Mouse (Mus musculus) fat pad, adult 2 months (tissue): ENCODE results near the gene Smim7.

Experiments used
- DNase-seq: peaks from one replicate; pipeline ENCODE4 v3.0.0-alpha.2; 2011; ENCODE audit warnings: low read depth, low spot score; ENCODE audit errors: extremely low read depth

The Smim7 gene

GRCm38 (mm10) chr8:72570633-72571610 lies at the start of gene Smim7:
TSS of gene Smim7 (minus strand) at chr8:72571088.
- peak; percentile 88 for DNase-seq

- DNase-seq = no peak
These were observed 19.3 kb upstream of the Smim7 start for GRCm38 (mm10) chr8:72590198-72590597.

- DNase-seq = no peak
These were observed 18.4 kb upstream of the Smim7 start for GRCm38 (mm10) chr8:72589286-72589685.

- no peak for DNase-seq
These were observed 18.0 kb upstream of the Smim7 start for GRCm38 (mm10) chr8:72588865-72589264.

GRCm38 (mm10) chr8:72587806-72588205 lies 16.9 kb upstream of the Smim7 start:
- no peak for DNase-seq

GRCm38 (mm10) chr8:72584390-72584789 lies 13.5 kb upstream of the Smim7 start:
- no peak for DNase-seq

GRCm38 (mm10) chr8:72583056-72583771 lies 12.3 kb upstream of the Smim7 start:
- no peak for DNase-seq

GRCm38 (mm10) chr8:72579374-72579773 lies 8.5 kb upstream of the Smim7 start:
- DNase-seq = no peak

- no peak for DNase-seq
These were observed 7.1 kb upstream of the Smim7 start for GRCm38 (mm10) chr8:72577941-72578340.

- no peak for DNase-seq
These were observed 6.4 kb upstream of the Smim7 start for GRCm38 (mm10) chr8:72577266-72577665.

GRCm38 (mm10) chr8:72575915-72576314 lies 5.0 kb upstream of the Smim7 start:
- no peak for DNase-seq

GRCm38 (mm10) chr8:72573450-72573849 lies 2.6 kb upstream of the Smim7 start:
- DNase-seq = no peak

- no peak for DNase-seq
These were observed 1.6 kb upstream of the Smim7 start for GRCm38 (mm10) chr8:72572507-72572906.

- DNase-seq = no peak
These were observed 954 bp upstream of the Smim7 start, which contains the start of gene Tmem38a for GRCm38 (mm10) chr8:72571611-72572473. TSS of gene Tmem38a (plus strand) at chr8:72572055.

GRCm38 (mm10) chr8:72565970-72566369 lies 4.9 kb downstream of the Smim7 start:
- no peak for DNase-seq

GRCm38 (mm10) chr8:72561111-72561689 lies 9.7 kb downstream of the Smim7 start:
- no peak for DNase-seq

GRCm38 (mm10) chr8:72555770-72556169 lies 15.1 kb downstream of the Smim7 start:
- no peak for DNase-seq

GRCm38 (mm10) chr8:72549314-72549892 lies 21.5 kb downstream of the Smim7 start:
- no peak for DNase-seq

GRCm38 (mm10) chr8:72548644-72549313 lies 22.1 kb downstream of the Smim7 start:
- no peak for DNase-seq
